Mouse (Mus musculus): ENCODE results near the gene Pax9. TPM values are rescaled to one million over a fixed set of nuclear protein-coding genes. Genes with fewer than 3 reads are reported as not detected.

The Pax9 gene
- polyA plus RNA-seq, 1 experiment from 2014 or later, result 3.8 TPM

DNA sequence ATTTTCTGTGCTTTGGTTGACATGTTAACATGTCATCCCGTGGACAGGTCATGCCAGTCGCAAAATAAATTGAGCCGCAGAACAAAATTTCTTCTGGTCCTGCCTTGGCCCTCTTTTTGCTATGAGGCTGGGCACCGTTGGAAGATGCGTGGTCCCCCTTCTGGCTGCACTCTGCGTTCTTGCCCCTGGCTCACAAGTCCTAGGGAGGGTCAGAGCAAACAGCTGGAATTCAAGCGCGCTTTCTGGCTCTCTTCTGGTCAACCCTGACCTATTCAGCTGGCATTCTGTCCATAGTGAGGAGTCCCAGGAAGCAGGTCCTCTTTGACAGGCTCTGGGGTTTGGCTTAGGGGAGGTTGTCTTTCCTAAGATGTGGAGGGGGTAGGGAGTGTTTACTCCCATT lies 2.6 kb upstream of the Pax9 start:
- H3K9me3 ChIP-seq (ENCODE audit: control insufficient read depth, low read length), result no peaks in the 10 kb centered on the region
- H3K27ac ChIP-seq (replicated peaks; ENCODE audit: low read depth, low read length), result no peak overlapping the region
- H3K4me3 ChIP-seq (ENCODE audit: low read depth, low read length), result no peak overlapping the region
- H3K27me3 ChIP-seq (ENCODE audit: control insufficient read depth, insufficient read depth, low read length), result peaks cover 73% of the 10 kb centered on the region
- H3K36me3 ChIP-seq (ENCODE audit: control insufficient read depth, insufficient read depth, low read length), result no peaks in the 10 kb centered on the region
- DNase-seq (ENCODE audit: low spot score) (no peak), ATAC-seq (ENCODE audit: insufficient number of reproducible peaks, low FRiP score, low TSS enrichment, low read depth) (no peak)
- no peak overlapping the region for H3K9ac ChIP-seq (ENCODE audit: low read length)
- WGBS, result 1% methylated on average over 8 of the region's 8 CpGs
- no peak overlapping the region for H3K4me2 ChIP-seq (ENCODE audit: low read depth, severe bottlenecking)
- 0 out of 2 replicates have a peak, but pooled peaks cover 17% of the 10 kb centered on the region for H3K4me1 ChIP-seq (ENCODE audit: control insufficient read depth, insufficient read depth, low read length)

DNA sequence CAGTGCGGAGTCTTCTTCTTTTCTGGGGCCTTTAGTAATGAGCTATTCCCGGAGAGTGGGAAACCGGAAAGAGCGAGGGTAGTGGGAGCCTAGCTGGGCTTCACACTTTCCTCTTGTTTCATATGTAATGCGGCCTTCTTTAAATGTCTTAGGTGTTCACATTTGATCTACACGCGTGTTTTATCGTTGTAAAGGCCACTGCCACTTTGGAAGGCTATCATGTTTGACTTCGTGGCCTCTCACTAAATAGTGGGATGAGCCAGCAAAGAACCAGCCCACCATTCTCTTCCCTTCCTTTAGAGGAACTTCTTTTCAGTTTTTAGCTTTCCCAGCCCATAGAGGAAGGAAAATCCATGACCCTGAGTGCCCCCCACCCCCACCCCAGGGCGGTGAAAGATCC lies 2.2 kb upstream of the Pax9 start:
- Histone ChIP-seq H3K4me1 (ENCODE audit: control insufficient read depth, insufficient read depth, low read length) (0 out of 2 replicates have a peak, but pooled peaks cover 17% of the 10 kb centered on the region), H3K27me3 (ENCODE audit: control insufficient read depth, insufficient read depth, low read length) (peaks cover 76% of the 10 kb centered on the region), H3K9me3 (ENCODE audit: control insufficient read depth, low read length) (no peaks in the 10 kb centered on the region), H3K4me2 (ENCODE audit: low read depth, severe bottlenecking) (no peak overlapping the region), H3K27ac (replicated peaks; ENCODE audit: low read depth, low read length) (no peak overlapping the region), H3K36me3 (ENCODE audit: control insufficient read depth, insufficient read depth, low read length) (no peaks in the 10 kb centered on the region), H3K4me3 (ENCODE audit: low read depth, low read length) (no peak overlapping the region), H3K9ac (ENCODE audit: low read length) (no peak overlapping the region)
- ATAC-seq (ENCODE audit: insufficient number of reproducible peaks, low FRiP score, low TSS enrichment, low read depth), result no peak
- no peak for DNase-seq (ENCODE audit: low spot score)
- WGBS, result under 1% methylated on average over 10 of the region's 10 CpGs

DNA sequence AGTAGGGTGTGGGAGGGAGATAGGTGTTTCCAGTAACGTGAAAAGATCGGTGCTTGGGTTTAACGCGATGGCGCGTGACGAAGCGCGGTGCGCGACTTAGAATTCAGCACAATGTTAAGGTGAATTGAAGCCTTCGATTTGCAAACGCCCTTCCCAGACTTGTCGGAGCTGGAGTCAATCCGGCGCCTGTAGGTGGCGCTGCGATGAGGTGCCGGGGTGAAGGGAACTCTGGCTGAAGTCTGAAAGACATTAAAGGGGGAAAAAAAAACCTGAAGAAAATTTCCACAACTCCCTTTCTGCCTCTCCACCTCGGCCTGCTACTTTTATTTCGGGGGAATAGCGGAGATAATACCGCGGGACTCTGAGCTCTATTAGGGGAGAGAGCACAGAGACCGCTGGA lies 1.8 kb upstream of the Pax9 start:
- peaks cover 77% of the 10 kb centered on the region for H3K27me3 ChIP-seq (ENCODE audit: control insufficient read depth, insufficient read depth, low read length)
- H3K9me3 ChIP-seq (ENCODE audit: control insufficient read depth, low read length), result no peaks in the 10 kb centered on the region
- no peak overlapping the region for H3K27ac ChIP-seq (replicated peaks; ENCODE audit: low read depth, low read length)
- H3K4me2 ChIP-seq (ENCODE audit: low read depth, severe bottlenecking), result no peak overlapping the region
- H3K4me3 ChIP-seq (ENCODE audit: low read depth, low read length), result no peak overlapping the region
- ATAC-seq (ENCODE audit: insufficient number of reproducible peaks, low FRiP score, low TSS enrichment, low read depth), result no peak
- no peaks in the 10 kb centered on the region for H3K36me3 ChIP-seq (ENCODE audit: control insufficient read depth, insufficient read depth, low read length)
- WGBS, result under 1% methylated on average over 25 of the region's 25 CpGs
- DNase-seq (ENCODE audit: low spot score), result peak; percentile 92
- H3K9ac ChIP-seq (ENCODE audit: low read length), result no peak overlapping the region
- 0 out of 2 replicates have a peak, but pooled peaks cover 17% of the 10 kb centered on the region for H3K4me1 ChIP-seq (ENCODE audit: control insufficient read depth, insufficient read depth, low read length)

DNA sequence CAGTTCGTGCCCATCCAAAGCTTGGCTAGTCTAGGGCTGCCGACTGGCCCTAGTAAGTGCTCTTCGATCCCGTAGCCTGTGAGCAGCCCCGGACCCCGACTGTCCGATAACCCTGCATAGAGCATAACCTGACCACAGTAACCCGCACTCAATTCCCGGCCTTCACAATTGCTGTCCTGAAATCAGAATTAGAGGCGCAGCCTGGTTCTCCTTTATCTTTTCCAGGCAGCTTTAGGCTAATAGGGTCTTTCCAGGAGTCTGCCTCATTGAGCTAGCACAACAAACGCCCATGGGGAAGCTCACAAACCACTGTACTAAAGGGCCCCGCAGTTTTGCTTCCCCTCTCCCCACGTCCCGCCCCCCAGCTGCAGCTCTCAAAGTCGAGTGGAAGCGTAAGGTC lies 1.2 kb upstream of the Pax9 start:
- H3K4me2 ChIP-seq (ENCODE audit: low read depth, severe bottlenecking), result no peak overlapping the region
- H3K9me3 ChIP-seq (ENCODE audit: control insufficient read depth, low read length), result no peaks in the 10 kb centered on the region
- H3K4me1 ChIP-seq (ENCODE audit: control insufficient read depth, insufficient read depth, low read length), result 0 out of 2 replicates have a peak, but pooled peaks cover 17% of the 10 kb centered on the region
- peaks cover 84% of the 10 kb centered on the region for H3K27me3 ChIP-seq (ENCODE audit: control insufficient read depth, insufficient read depth, low read length)
- WGBS, result under 1% methylated on average over 16 of the region's 16 CpGs
- no peaks in the 10 kb centered on the region for H3K36me3 ChIP-seq (ENCODE audit: control insufficient read depth, insufficient read depth, low read length)
- no peak overlapping the region for H3K27ac ChIP-seq (replicated peaks; ENCODE audit: low read depth, low read length)
- peak; percentile 53 for DNase-seq (ENCODE audit: low spot score)
- no peak overlapping the region for H3K4me3 ChIP-seq (ENCODE audit: low read depth, low read length)
- no peak for ATAC-seq (ENCODE audit: insufficient number of reproducible peaks, low FRiP score, low TSS enrichment, low read depth)
- no peak overlapping the region for H3K9ac ChIP-seq (ENCODE audit: low read length)

DNA sequence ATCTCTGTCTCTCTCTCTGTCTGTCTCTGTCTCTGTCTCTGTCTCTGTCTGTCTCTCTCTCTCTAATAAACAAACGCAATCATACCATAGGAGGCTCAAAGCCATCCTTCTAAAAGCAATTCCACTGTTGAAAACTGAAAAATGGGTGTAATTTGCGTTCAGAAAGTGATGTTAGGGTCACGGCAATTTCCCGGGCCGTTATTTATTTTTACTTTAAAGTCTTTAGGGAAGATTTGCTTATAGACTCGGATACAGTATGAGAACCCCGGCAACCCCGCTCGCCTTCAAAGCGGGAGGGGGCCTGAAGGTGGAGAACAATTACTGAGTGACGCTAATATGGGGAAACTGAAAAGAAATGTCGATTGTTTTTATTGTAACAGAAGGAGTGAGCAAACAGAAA lies 566 bp upstream of the Pax9 start:
- H3K9me3 ChIP-seq (ENCODE audit: control insufficient read depth, low read length), result no peaks in the 10 kb centered on the region
- peaks cover 90% of the 10 kb centered on the region for H3K27me3 ChIP-seq (ENCODE audit: control insufficient read depth, insufficient read depth, low read length)
- no peak overlapping the region for H3K27ac ChIP-seq (replicated peaks; ENCODE audit: low read depth, low read length)
- 0 out of 2 replicates have a peak, but pooled peaks cover 19% of the 10 kb centered on the region for H3K4me1 ChIP-seq (ENCODE audit: control insufficient read depth, insufficient read depth, low read length)
- H3K36me3 ChIP-seq (ENCODE audit: control insufficient read depth, insufficient read depth, low read length), result no peaks in the 10 kb centered on the region
- H3K9ac ChIP-seq (ENCODE audit: low read length), result no peak overlapping the region
- H3K4me3 ChIP-seq (ENCODE audit: low read depth, low read length), result peak overlapping the region; percentile 25; the same call in 1 of the 2 replicates
- no peak for ATAC-seq (ENCODE audit: insufficient number of reproducible peaks, low FRiP score, low TSS enrichment, low read depth)
- under 1% methylated on average over 12 of the region's 12 CpGs for WGBS
- H3K4me2 ChIP-seq (ENCODE audit: low read depth, severe bottlenecking), result peak overlapping the region; percentile 49; the same call in 1 of the 2 replicates
- DNase-seq (ENCODE audit: low spot score), result no peak

DNA sequence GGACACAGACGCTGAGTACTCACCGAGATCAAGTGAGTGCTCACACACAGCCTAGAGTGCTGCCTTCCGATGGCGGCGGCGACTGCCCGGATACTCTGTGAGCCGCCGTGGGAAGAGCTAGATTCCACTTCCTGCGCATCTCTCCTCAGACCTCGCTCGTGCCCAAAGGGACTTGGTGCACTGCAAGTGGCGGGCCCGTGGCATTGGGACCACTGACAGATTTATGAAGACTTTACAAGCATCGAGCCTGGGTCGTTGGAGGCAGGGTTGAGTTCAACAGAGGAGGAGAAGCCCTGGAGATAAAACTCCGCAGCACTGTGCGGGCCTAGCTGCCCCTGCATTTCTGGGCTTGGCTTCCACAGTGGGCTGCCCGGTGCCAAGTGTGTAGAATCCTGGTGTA lies 969 bp downstream of the Pax9 start:
- DNase-seq (ENCODE audit: low spot score) (peak; percentile 64), ATAC-seq (ENCODE audit: insufficient number of reproducible peaks, low FRiP score, low TSS enrichment, low read depth) (no peak)
- Histone ChIP-seq H3K9ac (ENCODE audit: low read length) (no peak overlapping the region), H3K36me3 (ENCODE audit: control insufficient read depth, insufficient read depth, low read length) (no peaks in the 10 kb centered on the region), H3K27me3 (ENCODE audit: control insufficient read depth, insufficient read depth, low read length) (peaks cover 95% of the 10 kb centered on the region), H3K9me3 (ENCODE audit: control insufficient read depth, low read length) (no peaks in the 10 kb centered on the region), H3K4me1 (ENCODE audit: control insufficient read depth, insufficient read depth, low read length) (peaks cover 29% of the 10 kb centered on the region), H3K27ac (replicated peaks; ENCODE audit: low read depth, low read length) (no peak overlapping the region), H3K4me3 (ENCODE audit: low read depth, low read length) (peak overlapping the region; percentile 10; the same call in 1 of the 2 replicates), H3K4me2 (ENCODE audit: low read depth, severe bottlenecking) (peak overlapping the region; percentile 25; the same call in 1 of the 2 replicates)
- WGBS, result 1% methylated on average over 19 of the region's 19 CpGs

DNA sequence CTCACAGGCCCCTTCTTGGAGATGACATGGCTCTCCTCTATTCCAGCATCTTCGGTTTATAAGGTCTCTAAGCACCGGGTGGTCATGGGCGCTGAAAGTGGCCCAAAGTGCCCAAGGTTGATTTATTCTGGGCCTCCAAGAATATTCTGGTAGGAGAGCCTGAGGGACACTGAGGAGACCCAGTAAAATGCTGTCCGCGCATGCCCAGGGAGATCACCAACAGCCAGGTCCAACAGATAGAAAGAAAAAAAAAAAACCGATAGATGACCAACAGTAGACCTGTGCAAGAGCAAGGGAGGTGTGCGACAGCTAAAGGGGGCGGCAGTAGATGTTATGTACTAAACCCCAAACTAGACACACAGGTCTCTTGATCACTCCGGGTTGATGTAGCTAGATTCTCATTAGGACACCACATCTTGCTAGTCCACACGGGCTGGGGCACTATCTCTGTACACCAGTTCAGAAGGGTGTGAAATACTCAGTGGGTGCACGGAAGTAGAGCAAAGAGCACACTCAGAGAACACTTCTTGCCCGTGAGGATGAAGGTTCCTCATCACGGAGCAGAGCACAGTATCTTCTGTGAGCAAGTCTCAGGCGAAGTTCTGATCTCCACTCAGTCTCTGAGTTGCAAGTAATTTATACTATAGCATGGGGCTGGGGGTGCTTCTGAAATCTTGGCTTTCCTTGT lies 2.0 kb downstream of the Pax9 start:
- peaks cover 30% of the 10 kb centered on the region for H3K4me1 ChIP-seq (ENCODE audit: control insufficient read depth, insufficient read depth, low read length)

DNA sequence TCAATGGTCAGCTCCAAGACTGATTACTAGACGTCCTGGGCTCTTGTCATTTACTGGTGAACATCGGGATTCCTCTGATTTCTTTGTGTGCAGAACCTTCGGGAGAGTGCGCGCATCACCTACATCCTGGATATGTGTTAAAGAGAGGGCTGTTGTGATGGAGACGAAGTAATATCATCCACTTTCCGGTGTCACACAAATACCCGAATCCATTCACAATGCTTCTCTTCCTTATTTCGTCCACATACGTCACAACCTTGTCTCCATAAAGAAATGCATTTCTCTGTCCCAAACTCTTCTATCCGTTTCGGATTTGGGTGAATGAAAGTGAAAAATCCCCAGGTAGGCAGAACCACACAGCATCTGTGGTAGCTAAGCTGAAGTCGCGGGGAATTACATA lies 2.8 kb downstream of the Pax9 start:
- 1% methylated on average over 14 of the region's 14 CpGs for WGBS
- H3K9me3 ChIP-seq (ENCODE audit: control insufficient read depth, low read length), result no peaks in the 10 kb centered on the region
- no peak overlapping the region for H3K4me3 ChIP-seq (ENCODE audit: low read depth, low read length)
- H3K36me3 ChIP-seq (ENCODE audit: control insufficient read depth, insufficient read depth, low read length), result no peaks in the 10 kb centered on the region
- H3K4me1 ChIP-seq (ENCODE audit: control insufficient read depth, insufficient read depth, low read length), result peaks cover 23% of the 10 kb centered on the region
- peaks cover 87% of the 10 kb centered on the region for H3K27me3 ChIP-seq (ENCODE audit: control insufficient read depth, insufficient read depth, low read length)
- no peak overlapping the region for H3K9ac ChIP-seq (ENCODE audit: low read length)
- no peak overlapping the region for H3K27ac ChIP-seq (replicated peaks; ENCODE audit: low read depth, low read length)
- no peak for ATAC-seq (ENCODE audit: insufficient number of reproducible peaks, low FRiP score, low TSS enrichment, low read depth)
- no peak overlapping the region for H3K4me2 ChIP-seq (ENCODE audit: low read depth, severe bottlenecking)
- no peak for DNase-seq (ENCODE audit: low spot score)

More for the DNA sequence above, 2.0 kb downstream of the Pax9 start:
- no peak overlapping the region for H3K27ac ChIP-seq (replicated peaks; ENCODE audit: low read depth, low read length)
- H3K36me3 ChIP-seq (ENCODE audit: control insufficient read depth, insufficient read depth, low read length), result no peaks in the 10 kb centered on the region
- no peak overlapping the region for H3K4me3 ChIP-seq (ENCODE audit: low read depth, low read length)
- ATAC-seq (ENCODE audit: insufficient number of reproducible peaks, low FRiP score, low TSS enrichment, low read depth), result no peak
- H3K9me3 ChIP-seq (ENCODE audit: control insufficient read depth, low read length), result no peaks in the 10 kb centered on the region
- H3K4me2 ChIP-seq (ENCODE audit: low read depth, severe bottlenecking), result no peak overlapping the region
- WGBS, result 5% methylated on average over 14 of the region's 14 CpGs
- no peak overlapping the region for H3K9ac ChIP-seq (ENCODE audit: low read length)
- no peak for DNase-seq (ENCODE audit: low spot score)
- H3K27me3 ChIP-seq (ENCODE audit: control insufficient read depth, insufficient read depth, low read length), result peaks cover 90% of the 10 kb centered on the region

Data from limb, embryonic 11.5 days (tissue).